Comparison of ENCODE assay signal across 8 mouse cellular contexts in the genomic region with DNA sequence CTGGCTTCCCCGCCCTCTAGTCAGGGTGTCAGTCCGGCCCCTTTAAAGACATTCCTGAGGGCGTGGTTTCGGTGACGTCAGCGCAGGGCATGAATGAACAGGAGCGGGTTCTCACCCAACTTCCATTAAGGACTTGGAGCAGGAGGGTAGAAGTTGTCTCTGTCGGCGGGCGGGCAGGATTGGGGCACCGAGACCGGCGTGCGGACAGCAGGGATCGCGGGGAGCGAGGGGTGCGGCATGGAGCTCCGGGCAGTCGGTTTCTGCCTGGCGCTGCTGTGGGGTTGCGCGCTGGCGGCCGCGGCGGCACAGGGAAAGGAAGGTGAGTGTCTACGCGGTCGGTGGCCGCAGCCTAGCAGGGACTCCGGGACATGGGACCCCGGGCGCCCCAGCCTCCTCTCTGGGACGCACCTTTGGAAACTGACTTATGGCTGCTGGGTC. TPM values are rescaled to one million over a fixed set of nuclear protein-coding genes. Genes with fewer than 3 reads are reported as not detected.
A peak's percentile ranks its signal among the peaks of the same experiment; 100 is the strongest.
DNase-seq lines count a peak whose midpoint lies in the region; ATAC-seq and TF ChIP-seq lines count a peak whose summit lies in the region.

A gene (plus strand): TSS at position 125 of the 438 bp plus-strand sequence.

- H3K9ac ChIP-seq in hindbrain, embryonic 13.5 days = peak within 1 kb of the TSS; percentile 69
- peak within 1 kb of the TSS; percentile 90 for H3K9ac ChIP-seq in lung, postnatal 0 days (replicated peaks; ENCODE audit: low read depth)

- H3K27me3 ChIP-seq in Patski = no peaks in the 10 kb centered on the region
- peaks cover 81% of the 10 kb centered on the region for H3K27me3 ChIP-seq in hindbrain, embryonic 13.5 days
- H3K27me3 ChIP-seq in lung, postnatal 0 days (replicated peaks; ENCODE audit: insufficient read depth, low read length) = no peaks in the 10 kb centered on the region

- peak within 1 kb of the TSS; percentile 61 for H3K4me3 ChIP-seq in hindbrain, embryonic 13.5 days
- H3K4me3 ChIP-seq in lung, postnatal 0 days (ENCODE audit: low read depth, low read length) = peak within 1 kb of the TSS; percentile 76

- H3K9me3 ChIP-seq in hindbrain, embryonic 13.5 days = no peaks in the 10 kb centered on the region
- H3K9me3 ChIP-seq in lung, postnatal 0 days (ENCODE audit: low read length) = no peaks in the 10 kb centered on the region

- H3K27ac ChIP-seq in hindbrain, embryonic 13.5 days = no peak within 1 kb of the TSS
- H3K27ac ChIP-seq in lung, postnatal 0 days (ENCODE audit: low read length) = peak within 1 kb of the TSS; percentile 85

- POLR2A ChIA-PET in Patski (lab: Charles Lee) = no interaction called here

- CTCF ChIA-PET in Patski (lab: Charles Lee) = no interaction called here

- in situ Hi-C loops in Patski (cut with MboI; ENCODE audit: low pct_unique_long_range_greater_than_20kb) = no loop called here

- H3K4me1 ChIP-seq in hindbrain, embryonic 13.5 days (replicated peaks) = peaks cover 36% of the 10 kb centered on the region
- H3K4me1 ChIP-seq in lung, postnatal 0 days (ENCODE audit: insufficient read depth, low read depth, low read length) = peaks cover 5% of the 10 kb centered on the region; the same call in 1 of the 2 replicates

- peak; percentile 37 for ATAC-seq in Patski
- ATAC-seq in hindbrain, embryonic 13.5 days (ENCODE audit: low FRiP score) = peak; percentile 37
- peak; percentile 71 for ATAC-seq in lung, postnatal 0 days
- ATAC-seq in megakaryocyte-erythroid progenitor cell, adult 5-6 weeks (replicated peaks; ENCODE audit: low FRiP score, low TSS enrichment, poor library complexity, severe bottlenecking) = no peak

- no peak for DNase-seq in Patski (ENCODE audit: low read depth, low spot score)
- DNase-seq in cerebellum, adult 9-10 months = peak; percentile 53
- peak; percentile 33 to 78 for DNase-seq in frontal cortex, postnatal 10 days (ENCODE audit: low spot score in 2 of 2)
- DNase-seq in layer of hippocampus, postnatal 14 days (ENCODE audit: low spot score in 2 of 2) = peak; percentile 59 to 76
- DNase-seq in lung, postnatal 0 days (ENCODE audit: low spot score) = peak; percentile 92
- DNase-seq in retina, postnatal 1 day = peak; percentile 95

- H3K36me3 ChIP-seq in hindbrain, embryonic 13.5 days = no peaks in the 10 kb centered on the region
- no peaks in the 10 kb centered on the region for H3K36me3 ChIP-seq in lung, postnatal 0 days (ENCODE audit: insufficient read depth, low read length)

- under 1% methylated on average over 34 of the region's 35 CpGs for WGBS in hindbrain, embryonic 13.5 days
- WGBS in lung, postnatal 0 days = 3% methylated on average over 35 of the region's 35 CpGs

- peak within 1 kb of the TSS; percentile 91 for H3K4me2 ChIP-seq in hindbrain, embryonic 13.5 days
- H3K4me2 ChIP-seq in lung, postnatal 0 days (replicated peaks; ENCODE audit: low read depth, low read length) = peak within 1 kb of the TSS; percentile 73

- TF ChIP-seq EP300 in lung, postnatal 0 days (IDR thresholded peaks at IDR 0.05) = no peak

- TF ChIP-seq CTCF in Patski (IDR thresholded peaks at IDR 0.05) = no peak
- TF ChIP-seq CTCF in lung, postnatal 0 days (IDR thresholded peaks at IDR 0.05) = no peak

RNA-seq across cellular contexts. Expression of the gene that starts here (rescaled TPM):
- 59.1 TPM for polyA plus RNA-seq in Patski (2021)
- 1.5 and 1.8 TPM in 2 replicates for polyA plus RNA-seq in hindbrain, embryonic 13.5 days (2015; fragmentation: Nextera tagmentation; extraction: Ambion mirVana)
- total RNA-seq in layer of hippocampus, postnatal 14 days (2021) = 1 to 10 TPM; 1.8 to 2.0 TPM
- 9.7 and 10.3 TPM in 2 replicates for polyA plus RNA-seq in lung, postnatal 0 days (2015; fragmentation: Nextera tagmentation; extraction: Ambion mirVana)
- 0.30 and 1.2 TPM in 2 replicates for total RNA-seq in megakaryocyte-erythroid progenitor cell, adult 5-6 weeks (2014; fragmentation: Nextera tagmentation)
- total RNA-seq in megakaryocyte-erythroid progenitor cell, adult 5-6 weeks (2017) = not detected in 2 replicates
